Mouse (Mus musculus) spleen, postnatal 36 days (tissue): ENCODE results near the gene Sema3a.

ENCODE experiments used
- DNase-seq, 2 experiments: peaks; one replicate each; pipeline ENCODE4 v3.0.0; 2022; ENCODE audit warnings: low spot score in 2 of 2, mixed read lengths in 1 of 2

Sema3a gene

GRCm38 (mm10) chr5:13125241-13125692 lies at the start of gene Sema3a:
TSS of gene Sema3a (plus strand) at chr5:13125414.
- no peak for DNase-seq

- no peak for DNase-seq
Measured at GRCm38 (mm10) chr5:13084777-13085439, 40.3 kb upstream of the Sema3a start.

GRCm38 (mm10) chr5:13090431-13090830 lies 34.8 kb upstream of the Sema3a start:
- no peak for DNase-seq

- DNase-seq = no peak
Measured at GRCm38 (mm10) chr5:13109522-13109921, 15.7 kb upstream of the Sema3a start.

- DNase-seq = no peak
Measured at GRCm38 (mm10) chr5:13117236-13117635, 8.0 kb upstream of the Sema3a start.

- no peak for DNase-seq
Measured at GRCm38 (mm10) chr5:13125757-13126156, 543 bp downstream of the Sema3a start.

GRCm38 (mm10) chr5:13126196-13126595 lies 982 bp downstream of the Sema3a start:
- no peak for DNase-seq

- no peak for DNase-seq
Measured at GRCm38 (mm10) chr5:13127121-13127520, 1.9 kb downstream of the Sema3a start.

GRCm38 (mm10) chr5:13144733-13145457 lies 19.7 kb downstream of the Sema3a start:
- no peak for DNase-seq

- no peak for DNase-seq
Measured at GRCm38 (mm10) chr5:13149909-13150308, 24.7 kb downstream of the Sema3a start.

- no peak for DNase-seq
Measured at GRCm38 (mm10) chr5:13151002-13151401, 25.8 kb downstream of the Sema3a start.

GRCm38 (mm10) chr5:13157761-13158612 lies 32.8 kb downstream of the Sema3a start:
- DNase-seq = no peak

GRCm38 (mm10) chr5:13182186-13182585 lies 57.0 kb downstream of the Sema3a start:
- DNase-seq = no peak

- DNase-seq = no peak
Measured at GRCm38 (mm10) chr5:13197886-13198285, 72.7 kb downstream of the Sema3a start.

GRCm38 (mm10) chr5:13199709-13200108 lies 74.5 kb downstream of the Sema3a start:
- no peak for DNase-seq

- no peak for DNase-seq
Measured at GRCm38 (mm10) chr5:13255353-13255752, 130.1 kb downstream of the Sema3a start.

GRCm38 (mm10) chr5:13256321-13256720 lies 131.1 kb downstream of the Sema3a start:
- no peak for DNase-seq

GRCm38 (mm10) chr5:13263087-13263486 lies 137.9 kb downstream of the Sema3a start:
- no peak for DNase-seq

GRCm38 (mm10) chr5:13263539-13263938 lies 138.3 kb downstream of the Sema3a start:
- no peak for DNase-seq

GRCm38 (mm10) chr5:13312667-13313066 lies 187.5 kb downstream of the Sema3a start:
- DNase-seq = no peak

- DNase-seq = no peak
Measured at GRCm38 (mm10) chr5:13313977-13314376, 188.8 kb downstream of the Sema3a start.

GRCm38 (mm10) chr5:13318728-13319429 lies 193.7 kb downstream of the Sema3a start:
- DNase-seq = no peak
